Mouse (Mus musculus) cerebellum, adult 9-11 months (tissue): ENCODE data around the gene Napepld.
A peak's percentile ranks its signal among the peaks of the same experiment; 100 is the strongest.
"Not testable (repeated sequence)": the region's sequence is repeated elsewhere in the genome, so short reads cannot be mapped to it uniquely, and the experiment has no call there.

Source experiments
- DNase-seq: peaks from one replicate; pipeline ENCODE4 v3.0.0; 2022

Gene Napepld

DNA sequence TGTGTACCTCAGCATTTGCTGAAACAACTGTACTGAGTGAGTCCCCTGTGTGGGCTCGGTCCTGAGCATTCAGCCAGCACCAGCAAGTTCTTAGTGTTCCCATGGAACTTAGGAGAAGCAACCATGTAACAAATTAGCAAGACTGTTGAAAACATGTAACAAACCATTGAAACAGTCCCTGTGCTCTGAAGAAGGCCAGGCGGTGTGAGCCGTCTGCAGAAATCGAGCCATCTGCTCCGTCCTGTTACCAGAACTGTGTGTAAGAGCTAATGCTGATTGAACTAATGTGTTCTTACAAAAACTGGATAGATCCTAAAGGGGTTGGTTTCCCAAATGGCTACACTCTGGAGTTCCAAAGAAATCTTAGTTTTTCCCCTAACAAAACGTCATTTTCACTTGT is 40.3 kb downstream of the Napepld start:
- DNase-seq = no peak

DNA sequence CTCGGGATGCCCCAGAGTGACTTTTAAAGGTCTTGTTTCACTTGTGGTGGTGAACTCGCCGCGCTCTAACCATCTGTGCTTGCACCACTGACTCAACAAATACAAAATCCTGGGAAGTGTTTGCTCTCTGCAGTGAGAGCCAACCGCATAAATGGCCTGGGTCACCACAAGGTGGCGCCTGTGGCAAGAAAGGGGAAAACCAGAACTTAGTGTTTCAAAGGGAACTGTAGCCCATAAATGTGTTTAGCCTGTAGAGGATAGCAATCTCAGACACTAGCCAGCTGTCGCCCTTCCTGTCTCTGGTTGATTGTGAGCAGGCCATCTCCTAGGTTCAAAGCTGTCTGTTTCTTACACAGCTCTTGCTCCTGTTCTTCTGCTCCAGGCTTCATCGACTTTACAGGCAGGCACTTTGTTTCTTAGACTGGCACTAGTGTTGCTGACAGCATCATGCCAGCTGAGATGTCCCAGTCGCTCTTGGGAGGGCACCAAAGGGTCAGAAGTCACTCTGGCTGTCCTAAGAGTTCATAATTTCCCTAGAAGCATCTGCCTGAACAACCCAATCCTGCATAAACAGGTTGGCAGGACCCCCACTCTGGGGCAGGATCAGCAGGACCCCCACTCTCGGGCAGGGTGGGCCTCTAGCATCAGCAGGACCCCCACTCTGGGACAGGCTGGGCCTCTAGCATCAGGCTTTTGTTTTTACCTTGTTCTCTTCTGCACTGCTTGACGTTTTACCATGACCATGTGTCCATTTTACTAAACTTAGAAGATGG is 42.4 kb downstream of the Napepld start:
- DNase-seq = peak; percentile 62

GRCm38 (mm10) chr5:21658038-21658437 is 43.2 kb downstream of the Napepld start:
- DNase-seq = no peak

GRCm38 (mm10) chr5:21656912-21657311 is 44.3 kb downstream of the Napepld start:
- DNase-seq = no peak

DNA sequence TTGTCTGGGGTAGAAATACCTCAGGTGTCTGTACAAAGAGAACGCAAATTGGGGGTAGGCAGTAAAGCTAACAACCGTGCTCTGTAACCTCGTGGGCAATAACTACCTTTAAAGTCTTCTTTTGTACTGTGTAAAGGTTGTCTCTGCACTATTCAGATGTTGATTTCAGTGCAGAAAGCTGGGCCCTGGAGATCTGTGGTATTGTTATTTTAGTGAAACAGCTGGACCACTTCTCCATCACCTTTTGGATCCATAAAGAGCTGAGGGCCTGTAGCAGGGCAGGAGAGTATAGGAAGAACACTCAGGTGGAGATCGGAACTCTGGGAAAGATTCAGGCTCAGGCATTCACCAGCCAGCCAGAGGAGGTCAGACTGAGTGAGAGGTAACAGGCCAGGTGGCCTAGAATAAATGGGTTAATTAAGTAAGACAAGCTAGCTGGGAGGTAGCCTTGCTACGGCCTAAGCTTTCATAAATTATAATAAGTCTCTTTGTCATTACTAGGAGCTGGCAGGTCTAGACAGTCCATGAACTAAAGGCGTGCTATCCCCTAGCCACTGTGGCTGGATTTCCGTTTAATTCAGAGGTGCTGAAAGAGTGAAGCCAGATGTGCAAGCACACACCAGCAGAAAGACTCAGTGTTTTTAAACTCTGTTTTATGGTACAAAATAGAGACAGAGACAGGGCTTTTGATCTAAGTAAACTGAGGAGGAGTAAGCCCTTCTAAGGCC is 49.1 kb downstream of the Napepld start:
- no peak for DNase-seq

DNA sequence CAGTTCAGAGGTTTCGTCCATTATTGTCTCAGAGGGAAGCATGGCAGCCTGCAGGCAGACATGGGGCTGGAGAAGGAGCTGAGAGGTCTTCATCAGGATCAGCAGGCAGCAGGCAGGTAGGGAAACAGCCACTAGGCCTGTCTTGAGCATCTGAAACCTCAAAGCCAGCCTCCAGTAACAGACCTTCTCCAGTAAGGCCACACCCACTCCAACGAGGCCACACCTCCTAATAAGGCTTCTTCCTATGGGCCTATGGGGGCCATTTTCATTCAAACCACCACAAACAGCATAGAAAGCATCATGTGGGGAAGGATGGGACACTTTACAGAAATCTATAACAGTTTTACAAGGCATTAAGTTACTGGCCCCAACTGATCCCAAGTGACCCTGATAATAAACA is 50.5 kb downstream of the Napepld start:
- no peak for DNase-seq

DNA sequence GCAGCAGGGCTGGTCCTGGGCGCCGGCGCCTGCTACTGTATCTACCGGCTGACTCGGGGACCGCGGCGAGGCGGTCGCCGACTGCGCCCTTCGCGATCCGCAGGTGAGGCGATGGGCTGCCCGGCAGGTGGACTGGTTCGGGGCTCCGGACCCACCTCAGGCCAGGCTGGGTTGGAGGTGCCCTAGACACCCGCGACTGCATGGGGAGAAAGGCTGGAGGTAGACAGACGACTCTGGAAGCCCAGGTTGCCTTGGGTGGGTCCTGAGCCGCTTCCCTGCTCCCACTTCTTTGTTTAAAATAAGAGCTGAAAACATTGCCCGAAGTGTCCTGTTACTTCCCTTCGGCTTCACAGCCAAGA is 55.1 kb downstream of the Napepld start:
- no peak for DNase-seq

DNA sequence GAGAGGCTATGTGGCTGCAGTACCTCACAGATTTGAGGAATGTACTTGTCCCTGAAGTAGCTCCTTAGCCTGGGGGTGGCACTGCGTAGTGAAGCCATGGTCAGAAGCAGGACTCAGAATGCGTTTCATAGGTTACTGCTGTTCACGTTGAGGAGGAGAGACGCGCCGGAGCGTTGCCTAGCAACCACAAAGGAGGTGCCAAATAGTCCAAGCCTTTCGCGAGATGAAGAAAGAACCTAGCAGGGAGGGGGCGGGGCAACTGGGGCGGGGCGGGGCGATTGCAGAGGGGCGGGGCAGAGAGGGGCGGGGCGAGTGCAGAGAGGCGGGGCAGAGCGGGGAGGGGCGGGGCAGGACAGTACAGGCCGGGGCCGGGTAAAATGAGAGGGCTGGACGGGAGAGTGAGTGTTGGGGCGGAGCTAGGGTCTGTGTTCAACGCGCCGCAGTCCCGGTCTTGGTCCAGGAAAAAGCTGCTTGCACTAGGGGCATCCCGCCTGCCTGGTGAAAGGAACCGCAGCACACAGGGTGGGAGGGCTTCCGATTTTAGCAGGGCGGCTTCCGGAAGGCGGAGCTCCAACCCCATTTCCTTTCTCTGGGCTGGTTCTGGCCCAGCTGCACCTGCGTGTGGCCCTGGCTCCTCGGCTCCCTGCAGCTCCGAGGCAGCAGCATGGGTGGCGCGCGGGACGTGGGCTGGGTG is 55.6 kb downstream of the Napepld start, which contains the start of the genes Fbxl13 and Armc10:
Gene Fbxl13 (minus strand): TSS at position 196 of the 694 bp plus-strand sequence.
Gene Armc10 (plus strand): TSS at position 375 of the 694 bp plus-strand sequence.
- DNase-seq = peak; percentile 88

DNA sequence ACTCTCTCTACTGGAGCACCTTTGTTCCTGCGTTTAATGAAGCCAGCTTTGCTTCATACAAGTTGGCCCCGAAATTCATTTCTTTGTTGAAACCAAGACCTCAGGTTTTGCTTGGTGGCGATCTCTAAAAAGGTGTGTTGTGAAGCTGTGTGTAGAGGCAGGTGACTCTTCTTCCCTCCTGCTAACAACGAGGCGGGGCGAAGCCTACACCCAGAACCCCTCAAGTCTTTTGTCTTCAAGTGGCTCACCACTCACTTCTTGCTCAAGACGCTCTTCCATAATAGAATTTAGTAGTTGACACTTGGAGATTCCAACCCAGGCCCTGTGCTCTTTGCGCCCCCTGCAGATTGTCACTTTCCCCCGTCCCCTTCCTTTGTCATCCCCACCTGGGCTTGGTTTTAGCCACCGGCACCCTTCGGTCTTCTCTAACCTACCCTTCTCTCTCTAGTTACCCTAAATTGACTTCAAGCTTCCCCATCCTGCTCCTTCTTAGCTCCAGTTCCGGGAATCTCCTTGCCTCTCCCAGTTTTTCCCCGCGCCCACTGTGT is 56.2 kb downstream of the Napepld start:
- DNase-seq = no peak

DNA sequence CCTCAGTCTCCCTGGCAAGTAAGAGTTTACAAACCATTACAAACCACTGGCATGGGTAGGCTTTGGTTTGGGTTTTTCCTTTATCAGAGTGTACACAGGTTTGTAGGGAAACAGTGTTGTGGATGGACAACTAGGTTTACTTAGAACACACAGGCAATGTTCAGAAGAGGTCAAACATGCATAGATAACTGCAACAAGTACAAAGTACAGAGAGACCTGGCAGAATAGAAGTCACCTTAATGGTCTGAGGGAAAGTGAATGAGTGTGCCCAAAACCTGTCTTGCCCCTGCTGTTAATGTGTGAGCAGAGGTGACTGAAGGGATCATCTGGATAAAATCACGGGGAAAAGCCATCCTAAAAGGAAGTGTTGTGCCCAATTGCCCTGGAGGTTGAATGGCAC is 57.6 kb downstream of the Napepld start:
- DNase-seq = no peak

DNA sequence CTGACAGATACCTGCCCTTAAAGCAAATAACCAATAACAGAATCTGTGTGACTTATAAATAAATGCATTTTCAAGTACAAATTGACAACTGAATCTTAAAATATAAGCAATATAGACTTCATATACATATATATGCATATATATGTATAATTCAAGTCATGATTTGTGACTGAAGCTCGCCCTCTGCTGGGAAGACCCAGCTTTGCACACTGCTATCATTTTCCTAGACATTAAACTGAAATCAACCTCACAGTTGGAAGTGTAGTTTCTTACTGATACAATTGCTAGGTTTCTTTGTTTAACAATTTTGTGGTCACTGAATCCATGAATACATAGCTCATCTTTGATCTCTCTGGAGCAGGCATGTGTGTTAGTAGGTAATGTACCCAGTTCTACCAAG is 60.2 kb downstream of the Napepld start:
- DNase-seq = peak; percentile 12

DNA sequence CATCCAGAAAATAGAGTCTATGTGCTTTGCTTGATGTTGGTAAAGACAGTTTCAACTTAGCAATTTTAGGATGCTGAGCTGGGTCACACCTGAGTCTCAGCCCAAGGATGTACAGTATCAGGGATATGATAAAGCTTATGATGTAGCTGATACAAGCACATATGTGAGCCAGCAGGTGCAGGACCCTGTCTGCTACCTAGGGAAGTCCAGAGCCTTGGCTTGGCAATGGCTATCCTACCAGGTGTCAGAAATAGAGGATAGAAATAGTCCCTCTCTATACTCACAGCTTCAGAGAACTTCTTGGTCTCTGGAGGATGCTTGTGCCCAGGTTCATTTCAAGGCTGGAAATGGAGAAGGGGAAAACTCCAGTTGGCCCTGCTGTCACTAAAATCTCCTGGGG is 75.3 kb downstream of the Napepld start:
- no peak for DNase-seq

GRCm38 (mm10) chr5:21616450-21617009 is 84.7 kb downstream of the Napepld start:
- DNase-seq = no peak

DNA sequence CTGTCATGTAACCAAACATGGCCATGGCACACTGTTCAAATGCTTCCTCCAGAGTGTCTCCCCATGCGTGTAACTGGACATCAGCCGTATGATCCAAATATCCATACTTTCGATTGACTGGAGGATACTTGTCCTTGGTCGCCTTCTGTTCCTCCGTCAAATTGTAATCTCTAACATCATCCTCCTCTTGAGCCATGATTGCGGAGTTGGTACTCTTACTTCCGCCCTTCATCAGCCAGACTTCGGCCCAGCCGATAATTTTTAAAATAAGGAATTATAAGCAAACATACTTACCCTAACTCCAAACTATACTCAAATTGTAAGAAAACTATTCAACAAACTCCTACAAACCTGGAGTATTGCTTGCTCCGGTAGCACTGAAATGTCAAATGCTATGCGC is 86.9 kb downstream of the Napepld start:
- not testable (repeated sequence) for DNase-seq
